Mouse (Mus musculus) liver, embryonic 11.5 days (tissue): ENCODE results near the gene Zfp322a. TPM values are rescaled to one million over a fixed set of nuclear protein-coding genes. Genes with fewer than 3 reads are reported as not detected.
"Not testable (repeated sequence)": the region's sequence is repeated elsewhere in the genome, so short reads cannot be mapped to it uniquely, and the experiment has no call there.

ENCODE experiments used
- ATAC-seq: fragments of 200-750 bp; cut with Nextera tagmentation; replicated peaks from 2 replicates; pipeline ENCODE4 v1.8.0; 2017; ENCODE audit warnings: moderate number of reproducible peaks, mild to moderate bottlenecking, moderate TSS enrichment, moderate library complexity; ENCODE audit not compliant: low FRiP score
- DNase-seq: peaks from one replicate; pipeline ENCODE4 v3.0.0-alpha.2; 2017; ENCODE audit warnings: low spot score
- H3K27ac ChIP-seq: fragments of 300-500 bp; sonication (generic); 2 replicates; pipeline ENCODE4 v1.5.1; 2014; ENCODE audit warnings: mild to moderate bottlenecking, low read depth, low read length, control low read depth
- H3K27me3 ChIP-seq: fragments of 300-500 bp; sonication (generic); replicated peaks from 2 replicates; pipeline ENCODE4 v1.6.1; 2014; ENCODE audit warnings: low read length, mixed read lengths; ENCODE audit not compliant: control insufficient read depth, insufficient read depth
- H3K36me3 ChIP-seq: fragments of 300-500 bp; sonication (generic); 2 replicates; pipeline ENCODE4 v1.6.1; 2014; ENCODE audit warnings: mild to moderate bottlenecking, low read length, moderate library complexity, mixed read lengths; ENCODE audit not compliant: control insufficient read depth, insufficient read depth
- H3K4me1 ChIP-seq: fragments of 300-500 bp; sonication (generic); replicated peaks from 2 replicates; pipeline ENCODE4 v1.6.1; 2014; ENCODE audit warnings: low read length, mixed read lengths; ENCODE audit not compliant: control insufficient read depth, insufficient read depth
- H3K4me2 ChIP-seq: fragments of 300-500 bp; sonication (generic); 2 replicates; pipeline ENCODE4 v1.6.1; 2014; ENCODE audit warnings: mild to moderate bottlenecking, control low read depth, moderate library complexity
- H3K4me3 ChIP-seq: fragments of 300-500 bp; sonication (generic); 2 replicates; pipeline ENCODE4 v1.5.1; 2014; ENCODE audit warnings: low read depth, low read length, control low read depth
- H3K9ac ChIP-seq: fragments of 300-500 bp; sonication (generic); 2 replicates; pipeline ENCODE4 v1.6.1; 2014; ENCODE audit warnings: low read depth, low read length, control low read depth
- H3K9me3 ChIP-seq: fragments of 300-500 bp; sonication (generic); 2 replicates; pipeline ENCODE4 v1.6.1; 2016; ENCODE audit warnings: low read length, inconsistent platforms, mixed read lengths; ENCODE audit not compliant: control insufficient read depth
- WGBS: fragments of 180-500 bp; shearing (Covaris S2); extraction: QIAGEN DNeasy Blood & Tissue Kit; methylation state at CpG from one replicate; pipeline ENCODE4 v1.1.7; 2014; 5-methylcytosine and 5-hydroxymethylcytosine counted together
- polyA plus RNA-seq: library from polyadenylated mRNA; unstranded; fragments of >200 nt; fragmentation: Nextera tagmentation; extraction: Ambion mirVana; gene quantifications from 2 replicates; pipeline ENCODE4 v1.2.1, GENCODE M21; 2014

Gene Zfp322a
- polyA plus RNA-seq, 1 experiment from 2014 or later = 37.0 TPM

GRCm38 (mm10) chr13:23369421-23369765 is 385 bp upstream of the Zfp322a start:
- Histone ChIP-seq H3K4me1 (peaks cover 12% of the 10 kb centered on the region), H3K27ac (peak overlapping the region; percentile 92), H3K9ac (peak overlapping the region; percentile 86), H3K4me3 (peak overlapping the region; percentile 83), H3K27me3 (no peaks in the 10 kb centered on the region), H3K36me3 (no peaks in the 10 kb centered on the region; the same call in 1 of the 2 replicates), H3K9me3 (no peaks in the 10 kb centered on the region), H3K4me2 (peak overlapping the region; percentile 95)
- DNase-seq (no peak), ATAC-seq (peak; percentile 33; the same call in 1 of the 2 replicates)
- under 1% methylated on average over 10 of the region's 10 CpGs for WGBS

- DNase-seq (no peak), ATAC-seq (no peak)
- Histone ChIP-seq H3K36me3 (peaks cover 21% of the 10 kb centered on the region; the same call in 1 of the 2 replicates), H3K27ac (no peak overlapping the region), H3K4me1 (no peaks in the 10 kb centered on the region), H3K4me3 (no peak overlapping the region), H3K9me3 (no peaks in the 10 kb centered on the region), H3K27me3 (no peaks in the 10 kb centered on the region), H3K4me2 (no peak overlapping the region), H3K9ac (no peak overlapping the region)
- WGBS = 88% methylated on average over 4 of the region's 4 CpGs
Measured at GRCm38 (mm10) chr13:23361536-23361935, 7.5 kb downstream of the Zfp322a start.

GRCm38 (mm10) chr13:23354541-23354940 is 14.5 kb downstream of the Zfp322a start:
- H3K36me3 ChIP-seq = peaks cover 28% of the 10 kb centered on the region; the same call in 1 of the 2 replicates
- H3K27me3 ChIP-seq, ATAC-seq, H3K4me3 ChIP-seq, H3K4me1 ChIP-seq, H3K9ac ChIP-seq, H3K4me2 ChIP-seq, H3K27ac ChIP-seq, H3K9me3 ChIP-seq, DNase-seq: not testable (repeated sequence)
- 79% methylated on average over 5 of the region's 5 CpGs for WGBS

- Histone ChIP-seq H3K4me1 (peaks cover 7% of the 10 kb centered on the region; the same call in 1 of the 2 replicates), H3K27me3 (peaks cover 24% of the 10 kb centered on the region), H3K36me3 (no peaks in the 10 kb centered on the region), H3K27ac (no peak overlapping the region), H3K4me3 (peak overlapping the region; percentile 30), H3K9me3 (no peaks in the 10 kb centered on the region), H3K9ac (no peak overlapping the region), H3K4me2 (peak overlapping the region; percentile 54)
- DNase-seq (peak; percentile 57), ATAC-seq (peak; percentile 75)
- 4% methylated on average over 18 of the region's 18 CpGs for WGBS
Measured at GRCm38 (mm10) chr13:23317305-23317889, 51.6 kb downstream of the Zfp322a start.

GRCm38 (mm10) chr13:23312909-23313669 is 55.9 kb downstream of the Zfp322a start:
- DNase-seq = no peak
- H3K4me3 ChIP-seq = peak overlapping the region; percentile 54
- peak overlapping the region; percentile 87 for H3K4me2 ChIP-seq
- H3K27ac ChIP-seq = no peak overlapping the region
- H3K4me1 ChIP-seq = peaks cover 7% of the 10 kb centered on the region
- WGBS = under 1% methylated on average over 42 of the region's 42 CpGs
- no peaks in the 10 kb centered on the region for H3K9me3 ChIP-seq
- ATAC-seq = no peak
- no peaks in the 10 kb centered on the region for H3K36me3 ChIP-seq
- H3K9ac ChIP-seq = peak overlapping the region; percentile 25; the same call in 1 of the 2 replicates
- peaks cover 44% of the 10 kb centered on the region for H3K27me3 ChIP-seq

- H3K36me3 ChIP-seq = no peaks in the 10 kb centered on the region
- peak overlapping the region; percentile 94 for H3K4me2 ChIP-seq
- DNase-seq (peak; percentile 45), ATAC-seq (no peak)
- peak overlapping the region; percentile 57; the same call in 1 of the 2 replicates for H3K9ac ChIP-seq
- peaks cover 18% of the 10 kb centered on the region for H3K4me1 ChIP-seq
- 1% methylated on average over 11 of the region's 11 CpGs for WGBS
- H3K27me3 ChIP-seq = peaks cover 44% of the 10 kb centered on the region
- no peaks in the 10 kb centered on the region for H3K9me3 ChIP-seq
- H3K4me3 ChIP-seq = peak overlapping the region; percentile 63
- no peak overlapping the region for H3K27ac ChIP-seq
Measured at GRCm38 (mm10) chr13:23310036-23310435, 59.0 kb downstream of the Zfp322a start.

- no peaks in the 10 kb centered on the region for H3K9me3 ChIP-seq
- H3K9ac ChIP-seq = peak overlapping the region; percentile 57
- peaks cover 18% of the 10 kb centered on the region for H3K4me1 ChIP-seq
- DNase-seq (peak; percentile 74), ATAC-seq (peak; percentile 57; the same call in 1 of the 2 replicates)
- peaks cover 41% of the 10 kb centered on the region for H3K27me3 ChIP-seq
- no peaks in the 10 kb centered on the region for H3K36me3 ChIP-seq
- no peak overlapping the region for H3K27ac ChIP-seq
- WGBS = under 1% methylated on average over 28 of the region's 28 CpGs
- H3K4me3 ChIP-seq = peak overlapping the region; percentile 63
- H3K4me2 ChIP-seq = peak overlapping the region; percentile 94
Measured at GRCm38 (mm10) chr13:23309495-23310011, 59.5 kb downstream of the Zfp322a start.

- not testable (repeated sequence) for H3K36me3 ChIP-seq, H3K9ac ChIP-seq, H3K27ac ChIP-seq, H3K9me3 ChIP-seq
- H3K4me2 ChIP-seq = peak overlapping the region; percentile 94
- ATAC-seq = peak; percentile 92
- WGBS = 2% methylated on average over 18 of the region's 18 CpGs
- H3K4me1 ChIP-seq = peaks cover 18% of the 10 kb centered on the region
- peaks cover 34% of the 10 kb centered on the region for H3K27me3 ChIP-seq
- peak; percentile 77 for DNase-seq
- H3K4me3 ChIP-seq = peak overlapping the region; percentile 63
Measured at GRCm38 (mm10) chr13:23308639-23309307, 60.2 kb downstream of the Zfp322a start.
